Mouse (Mus musculus) cortical plate, adult 2 months (tissue): ENCODE results near the gene Glce.

Experiments used
- CTCF ChIP-seq: fragments of 200-500 bp; IDR thresholded peaks from 2 replicates; pipeline ENCODE4 v1.5.1; 2011; ENCODE audit warnings: mild to moderate bottlenecking, control low read depth, low read length; ENCODE audit not compliant: insufficient read depth; ENCODE audit errors: extremely low read depth
- POLR2A ChIP-seq: fragments of 200-500 bp; IDR thresholded peaks from 2 replicates; pipeline ENCODE4 v1.6.1; 2011; ENCODE audit warnings: mild to moderate bottlenecking, low read length, control low read depth; ENCODE audit not compliant: insufficient read depth; ENCODE audit errors: extremely low read depth

DNA sequence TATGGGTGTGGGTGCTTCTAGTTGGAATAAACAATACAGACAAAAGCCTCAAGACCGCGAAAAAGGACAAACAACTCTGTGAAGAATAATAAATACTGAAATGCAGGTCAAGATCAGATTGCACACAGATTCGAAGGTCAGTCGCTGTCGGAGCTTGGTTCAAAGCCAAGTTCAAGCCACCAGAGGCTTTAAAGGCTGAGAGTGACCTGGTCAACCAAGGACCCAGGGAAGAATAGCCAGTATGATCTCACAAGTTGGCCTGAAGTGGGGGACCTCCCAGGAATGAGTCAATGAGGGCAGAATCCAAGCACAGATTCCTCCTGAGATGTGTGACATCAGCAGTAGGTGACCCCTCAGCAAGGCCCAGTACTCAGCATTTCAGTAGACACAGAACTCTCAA lies 8.3 kb upstream of the Glce start:
- TF ChIP-seq CTCF (no peak), POLR2A (no peak)
